Mouse (Mus musculus): ENCODE data around the gene Pcbp3. TPM values are rescaled to one million over a fixed set of nuclear protein-coding genes. Genes with fewer than 3 reads are reported as not detected.
A peak's percentile ranks its signal among the peaks of the same experiment; 100 is the strongest.

Gene Pcbp3
- polyA plus RNA-seq, 1 experiment = 72.3 TPM

DNA sequence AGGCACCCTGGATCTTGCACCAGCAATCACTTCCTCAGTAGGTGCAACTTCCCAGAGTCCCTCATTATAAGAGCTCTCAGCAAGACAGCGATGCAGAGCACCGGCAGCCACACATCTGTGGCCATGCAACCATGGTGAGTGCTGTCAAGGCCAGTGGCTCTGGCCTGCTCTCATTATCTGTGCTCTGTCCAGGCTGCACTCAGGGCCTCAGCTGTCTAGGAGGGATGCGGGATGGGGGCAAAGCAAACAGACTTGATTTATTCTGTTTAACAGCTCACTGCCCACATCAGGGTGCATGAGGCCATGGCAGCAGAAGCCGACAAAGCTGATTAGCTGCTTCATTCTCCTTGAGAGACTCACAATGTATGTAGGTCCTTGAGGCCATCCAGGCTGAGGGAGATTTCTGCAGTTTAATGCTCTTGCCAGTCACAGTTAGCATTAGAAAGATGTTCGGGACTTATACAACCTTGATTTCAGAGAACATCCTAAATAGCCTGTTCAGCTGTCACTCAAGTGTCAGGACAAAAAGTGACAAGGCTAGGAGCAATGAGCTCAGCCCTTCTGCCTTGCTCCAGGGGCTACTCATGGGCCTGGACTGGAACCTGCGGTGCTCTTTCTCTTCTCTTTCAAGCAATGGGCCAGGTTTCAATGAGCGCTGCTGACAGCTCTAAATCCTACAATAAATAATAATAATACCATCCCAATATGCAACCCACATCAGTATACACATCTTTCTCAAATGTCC is 151.6 kb downstream of the Pcbp3 start:
- no peak for DNase-seq
- no peak overlapping the region for H3K4me3 ChIP-seq (replicated peaks; ENCODE audit: insufficient read depth, low read depth, low read length)
- peak overlapping the region; percentile 8 for H3K27ac ChIP-seq (ENCODE audit: insufficient read depth, low read length)
- WGBS = 61% methylated on average over 7 of the region's 7 CpGs
- peaks cover 26% of the 10 kb centered on the region for H3K4me1 ChIP-seq (ENCODE audit: control insufficient read depth, insufficient read depth, low read length)
- no peaks in the 10 kb centered on the region for H3K27me3 ChIP-seq (ENCODE audit: control insufficient read depth, insufficient read depth, low read length)
- no peak for TF ChIP-seq CTCF (IDR thresholded peaks at IDR 0.05; ENCODE audit: borderline replicate concordance, insufficient read depth, low read depth, low read length)
- TF ChIP-seq POLR2A (IDR thresholded peaks at IDR 0.05; ENCODE audit: borderline replicate concordance, insufficient read depth, low read length) = no peak

GRCm38 (mm10) chr10:76809439-76809838 is 152.2 kb downstream of the Pcbp3 start:
- Histone ChIP-seq H3K4me1 (ENCODE audit: control insufficient read depth, insufficient read depth, low read length) (peaks cover 25% of the 10 kb centered on the region), H3K4me3 (replicated peaks; ENCODE audit: insufficient read depth, low read depth, low read length) (no peak overlapping the region), H3K27me3 (ENCODE audit: control insufficient read depth, insufficient read depth, low read length) (no peaks in the 10 kb centered on the region), H3K27ac (ENCODE audit: insufficient read depth, low read length) (peak overlapping the region; percentile 8)
- 21% methylated on average over 11 of the region's 11 CpGs for WGBS
- DNase-seq = peak; percentile 52 to 56
- no peak for TF ChIP-seq CTCF (IDR thresholded peaks at IDR 0.05; ENCODE audit: borderline replicate concordance, insufficient read depth, low read depth, low read length)
- no peak for TF ChIP-seq POLR2A (IDR thresholded peaks at IDR 0.05; ENCODE audit: borderline replicate concordance, insufficient read depth, low read length)

GRCm38 (mm10) chr10:76808446-76809400 is 153.0 kb downstream of the Pcbp3 start:
- peak; percentile 56 to 66 for DNase-seq

GRCm38 (mm10) chr10:76802500-76802885 is 159.2 kb downstream of the Pcbp3 start:
- Histone ChIP-seq H3K27me3 (ENCODE audit: control insufficient read depth, insufficient read depth, low read length) (no peaks in the 10 kb centered on the region), H3K4me1 (ENCODE audit: control insufficient read depth, insufficient read depth, low read length) (peaks cover 58% of the 10 kb centered on the region), H3K4me3 (replicated peaks; ENCODE audit: insufficient read depth, low read depth, low read length) (no peak overlapping the region), H3K27ac (ENCODE audit: insufficient read depth, low read length) (peak overlapping the region; percentile 97)
- TF ChIP-seq POLR2A (IDR thresholded peaks at IDR 0.05; ENCODE audit: borderline replicate concordance, insufficient read depth, low read length) = no peak
- TF ChIP-seq CTCF (IDR thresholded peaks at IDR 0.05; ENCODE audit: borderline replicate concordance, insufficient read depth, low read depth, low read length) = no peak
- WGBS = 12% methylated on average over 4 of the region's 4 CpGs
- no peak for DNase-seq

More at GRCm38 (mm10) chr10:76808446-76809400, 153.0 kb downstream of the Pcbp3 start:
- TF ChIP-seq CTCF (IDR thresholded peaks at IDR 0.05; ENCODE audit: borderline replicate concordance, insufficient read depth, low read depth, low read length) (no peak), POLR2A (IDR thresholded peaks at IDR 0.05; ENCODE audit: borderline replicate concordance, insufficient read depth, low read length) (no peak)
- 54% methylated on average over 10 of the region's 10 CpGs for WGBS
- H3K27me3 ChIP-seq (ENCODE audit: control insufficient read depth, insufficient read depth, low read length) = no peaks in the 10 kb centered on the region
- H3K4me1 ChIP-seq (ENCODE audit: control insufficient read depth, insufficient read depth, low read length) = peaks cover 25% of the 10 kb centered on the region
- no peak overlapping the region for H3K4me3 ChIP-seq (replicated peaks; ENCODE audit: insufficient read depth, low read depth, low read length)
- no peak overlapping the region for H3K27ac ChIP-seq (ENCODE audit: insufficient read depth, low read length)

- TF ChIP-seq CTCF (IDR thresholded peaks at IDR 0.05; ENCODE audit: borderline replicate concordance, insufficient read depth, low read depth, low read length) (no peak), POLR2A (IDR thresholded peaks at IDR 0.05; ENCODE audit: borderline replicate concordance, insufficient read depth, low read length) (peak; percentile 59; the same call in 1 of the 2 replicates)
- H3K27ac ChIP-seq (ENCODE audit: insufficient read depth, low read length) = peak overlapping the region; percentile 97
- WGBS = 4% methylated on average over 6 of the region's 6 CpGs
- no peak overlapping the region for H3K4me3 ChIP-seq (replicated peaks; ENCODE audit: insufficient read depth, low read depth, low read length)
- peaks cover 58% of the 10 kb centered on the region for H3K4me1 ChIP-seq (ENCODE audit: control insufficient read depth, insufficient read depth, low read length)
- DNase-seq = peak; percentile 91 to 96
- no peaks in the 10 kb centered on the region for H3K27me3 ChIP-seq (ENCODE audit: control insufficient read depth, insufficient read depth, low read length)
Observed at GRCm38 (mm10) chr10:76801841-76802499, 159.7 kb downstream of the Pcbp3 start.

GRCm38 (mm10) chr10:76801237-76801641 is 160.4 kb downstream of the Pcbp3 start:
- Histone ChIP-seq H3K27ac (ENCODE audit: insufficient read depth, low read length) (peak overlapping the region; percentile 97), H3K4me1 (ENCODE audit: control insufficient read depth, insufficient read depth, low read length) (peaks cover 56% of the 10 kb centered on the region), H3K4me3 (replicated peaks; ENCODE audit: insufficient read depth, low read depth, low read length) (no peak overlapping the region), H3K27me3 (ENCODE audit: control insufficient read depth, insufficient read depth, low read length) (no peaks in the 10 kb centered on the region)
- no peak for TF ChIP-seq CTCF (IDR thresholded peaks at IDR 0.05; ENCODE audit: borderline replicate concordance, insufficient read depth, low read depth, low read length)
- no peak for TF ChIP-seq POLR2A (IDR thresholded peaks at IDR 0.05; ENCODE audit: borderline replicate concordance, insufficient read depth, low read length)
- 10% methylated on average over 5 of the region's 5 CpGs for WGBS
- DNase-seq = peak; percentile 59 to 64
